24 mouse cellular contexts compared by ENCODE assay signal in the genomic region with DNA sequence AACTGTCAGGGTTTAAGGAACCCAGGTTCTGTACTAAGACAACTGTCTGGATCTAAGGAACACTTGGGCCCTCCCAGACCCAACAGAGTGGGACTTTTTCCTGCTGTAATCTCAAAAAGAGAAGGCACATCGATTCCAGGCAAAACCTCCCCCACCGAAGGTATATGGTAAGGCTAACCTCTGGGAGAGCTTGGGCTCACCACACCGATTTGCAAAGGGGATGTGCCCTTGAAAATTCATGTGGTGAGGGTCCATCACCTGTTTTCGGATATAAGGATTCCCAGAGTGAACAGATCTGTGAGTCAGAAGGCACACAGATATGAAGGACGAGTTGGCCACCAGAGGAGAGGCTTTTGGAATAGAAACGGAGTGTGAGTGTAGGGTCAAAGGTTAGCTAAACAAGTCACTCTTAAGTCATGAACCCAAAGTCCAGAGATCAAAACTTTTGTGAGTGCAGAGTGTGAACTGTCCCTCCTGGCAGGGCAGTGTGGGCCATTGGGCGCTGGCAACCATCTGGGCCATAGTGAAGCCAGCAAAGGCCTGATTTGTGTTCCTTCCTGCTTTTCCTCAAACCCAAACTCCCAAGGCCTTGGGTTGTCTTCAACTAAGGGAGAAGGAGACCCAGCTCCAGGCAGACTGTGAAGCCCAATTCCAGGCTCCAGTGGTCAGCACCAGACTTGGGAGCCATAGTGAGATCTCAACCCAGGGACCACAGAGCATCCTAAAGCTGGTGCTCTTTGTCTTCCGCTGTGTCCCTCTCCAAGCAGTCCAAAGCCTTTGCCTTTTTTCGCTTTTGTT. TPM values are rescaled to one million over a fixed set of nuclear protein-coding genes. Genes with fewer than 3 reads are reported as not detected.
A peak's percentile ranks its signal among the peaks of the same experiment; 100 is the strongest.
DNase-seq lines count a peak whose midpoint lies in the region; ATAC-seq and TF ChIP-seq lines count a peak whose summit lies in the region.
"Had no signal": no experiment of that assay in that cellular context is flagged by ENCODE, and none has a peak within 500 bp of the region (broad histone marks: within the 10 kb centered on the region; RNA-seq: fewer than 3 reads in every experiment).

No protein-coding gene starts in this region.

- no peaks in the 10 kb centered on the region for H3K9me3 ChIP-seq in heart, embryonic 10.5 days
- no peaks in the 10 kb centered on the region for H3K9me3 ChIP-seq in embryonic facial prominence, embryonic 10.5 days
- no peaks in the 10 kb centered on the region for H3K9me3 ChIP-seq in midbrain, embryonic 14.5 days (ENCODE audit: control insufficient read depth, low read length)
- H3K9me3 ChIP-seq: embryonic facial prominence, embryonic 15.5 days; midbrain, embryonic 10.5 days; neural tube, embryonic 12.5 days had no signal

- peak overlapping the region; percentile 80 for H3K4me3 ChIP-seq in heart, embryonic 10.5 days
- H3K4me3 ChIP-seq in kidney, adult 2 months (ENCODE audit: insufficient read depth, low read depth, low read length): no peak overlapping the region
- H3K4me3 ChIP-seq in embryonic facial prominence, embryonic 10.5 days: no peak overlapping the region
- no peak overlapping the region for H3K4me3 ChIP-seq in midbrain, embryonic 14.5 days (replicated peaks; ENCODE audit: low read depth, low read length)
- H3K4me3 ChIP-seq: embryonic facial prominence, embryonic 15.5 days; left cerebral cortex, adult 2 months; midbrain, embryonic 10.5 days; neural tube, embryonic 12.5 days had no signal

- WGBS in heart, embryonic 10.5 days: 15% methylated on average over 9 of the region's 9 CpGs
- WGBS in kidney, adult 2 months: 23% methylated on average over 9 of the region's 9 CpGs
- 2% methylated on average over 9 of the region's 9 CpGs for WGBS in embryonic facial prominence, embryonic 10.5 days
- WGBS in midbrain, embryonic 14.5 days: 3% methylated on average over 9 of the region's 9 CpGs

- H3K4me1 ChIP-seq in heart, embryonic 10.5 days: peaks cover 37% of the 10 kb centered on the region
- H3K4me1 ChIP-seq in kidney, adult 2 months (ENCODE audit: control insufficient read depth, insufficient read depth, low read length): no peaks in the 10 kb centered on the region
- H3K4me1 ChIP-seq in embryonic facial prominence, embryonic 10.5 days: peaks cover 26% of the 10 kb centered on the region
- H3K4me1 ChIP-seq in midbrain, embryonic 14.5 days (ENCODE audit: control insufficient read depth, insufficient read depth, low read length): no peaks in the 10 kb centered on the region

- no peak overlapping the region for H3K9ac ChIP-seq in midbrain, embryonic 14.5 days (replicated peaks; ENCODE audit: low read length)
- H3K9ac ChIP-seq: embryonic facial prominence, embryonic 15.5 days; liver, embryonic 14.5 days; neural tube, embryonic 12.5 days had no signal

- H3K4me2 ChIP-seq in midbrain, embryonic 14.5 days (ENCODE audit: low read length): no peak overlapping the region
- H3K4me2 ChIP-seq: embryonic facial prominence, embryonic 15.5 days; neural tube, embryonic 12.5 days had no signal

- peaks cover 85% of the 10 kb centered on the region for H3K27me3 ChIP-seq in heart, embryonic 10.5 days (ENCODE audit: insufficient read depth, poor library complexity, severe bottlenecking)
- H3K27me3 ChIP-seq in kidney, adult 2 months (replicated peaks; ENCODE audit: control insufficient read depth, insufficient read depth, low read length): peaks cover 17% of the 10 kb centered on the region
- peaks cover 99% of the 10 kb centered on the region for H3K27me3 ChIP-seq in embryonic facial prominence, embryonic 10.5 days (replicated peaks; ENCODE audit: low read depth, poor library complexity, severe bottlenecking)
- peaks cover 91% of the 10 kb centered on the region for H3K27me3 ChIP-seq in midbrain, embryonic 14.5 days (ENCODE audit: control insufficient read depth, insufficient read depth, low read length)

- no peak for DNase-seq in heart, embryonic 10.5 days (ENCODE audit: low spot score)
- DNase-seq in heart, adult 8-10 months (ENCODE audit: low spot score): no peak
- peak; percentile 48 for DNase-seq in kidney, adult 2 months
- DNase-seq in kidney, adult 11 months: no peak
- peak; percentile 29 for DNase-seq in embryo, embryonic 10.5 days (ENCODE audit: low spot score)
- peak; percentile 28 for DNase-seq in embryonic facial prominence, embryonic 10.5 days (ENCODE audit: low spot score)
- no peak for DNase-seq in thymus, postnatal 10 days (ENCODE audit: low spot score in 2 of 2)
- DNase-seq in midbrain, embryonic 14.5 days: no peak
- DNase-seq: adrenal gland, adult 2 months; cerebellum, adult 9-10 months; gastrocnemius, postnatal 14 days; kidney, postnatal 4 days; layer of hippocampus, adult 9-11 months; left cerebral cortex, postnatal 4 days; thymus, postnatal 4 days had no signal

- H3K27ac ChIP-seq in heart, embryonic 10.5 days: peak overlapping the region; percentile 97
- no peak overlapping the region for H3K27ac ChIP-seq in kidney, adult 2 months (ENCODE audit: insufficient read depth, low read depth, low read length)
- H3K27ac ChIP-seq in embryonic facial prominence, embryonic 10.5 days (replicated peaks): no peak overlapping the region
- H3K27ac ChIP-seq in midbrain, embryonic 14.5 days (replicated peaks; ENCODE audit: low read depth, low read length): no peak overlapping the region
- H3K27ac ChIP-seq: embryonic facial prominence, embryonic 15.5 days; left cerebral cortex, adult 2 months; liver, embryonic 14.5 days; macrophage; midbrain, embryonic 10.5 days; neural tube, embryonic 12.5 days had no signal

- no peak for TF ChIP-seq CTCF in kidney, adult 2 months (conservative IDR thresholded peaks at IDR 0.05; ENCODE audit: insufficient read depth, insufficient read length, low read depth, low read length)

- peaks cover 26% of the 10 kb centered on the region for H3K36me3 ChIP-seq in heart, embryonic 10.5 days
- H3K36me3 ChIP-seq in kidney, adult 2 months (ENCODE audit: control insufficient read depth, insufficient read depth, low read length): no peaks in the 10 kb centered on the region
- no peaks in the 10 kb centered on the region for H3K36me3 ChIP-seq in embryonic facial prominence, embryonic 10.5 days (replicated peaks)
- no peaks in the 10 kb centered on the region for H3K36me3 ChIP-seq in midbrain, embryonic 14.5 days (ENCODE audit: control insufficient read depth, insufficient read depth, low read length)
- H3K36me3 ChIP-seq: embryonic facial prominence, embryonic 15.5 days; midbrain, embryonic 10.5 days; neural tube, embryonic 12.5 days had no signal

- no peak for TF ChIP-seq POLR2A in kidney, adult 2 months (IDR thresholded peaks at IDR 0.05; ENCODE audit: low read depth, low read length)

- no peak for ATAC-seq in midbrain, embryonic 14.5 days (ENCODE audit: low FRiP score, low TSS enrichment)

RNA-seq across cellular contexts. Expression of gene Nkx2-5, which starts 2.2 kb away (rescaled TPM):
- 146 and 189 TPM in 2 replicates for polyA plus RNA-seq in heart, embryonic 10.5 days (2016; fragmentation: Nextera tagmentation; extraction: Ambion mirVana)
- total RNA-seq in heart, adult 8-10 months (2022): 10 to 100 TPM; 75.8 to 81.5 (median 79.7) TPM
- 0.05 TPM in 1 of 2 replicates, not detected in the other for polyA plus RNA-seq in kidney, adult 2 months (2012; rRNA removed)
- 0.48 and 0.75 TPM in 2 replicates for polyA plus RNA-seq in embryonic facial prominence, embryonic 10.5 days (2016; fragmentation: Nextera tagmentation; extraction: Ambion mirVana)
- polyA plus RNA-seq in midbrain, embryonic 14.5 days (2014; fragmentation: Nextera tagmentation; extraction: Ambion mirVana): not detected in 2 replicates
- total RNA-seq: adrenal gland, adult 2 months; common myeloid progenitor, adult 5-6 weeks; gastrocnemius, postnatal 14 days; hematopoietic stem cell, adult 5-6 weeks; left cerebral cortex, adult 2 months; left cerebral cortex, postnatal 4 days had no signal
- polyA plus RNA-seq: kidney, embryonic 14.5 days; liver, embryonic 14.5 days; macrophage; midbrain, embryonic 10.5 days; neural tube, embryonic 12.5 days had no signal

Comparison
In these comparisons a context has a peak if more than half of its experiments do, and no peak if none do; other contexts are left out.
1. DNase-seq: peak in kidney, adult 2 months (single experiment), embryo, embryonic 10.5 days (single experiment) and embryonic facial prominence, embryonic 10.5 days (single experiment); none in heart, embryonic 10.5 days (single experiment), heart, adult 8-10 months (single experiment), kidney, adult 11 months (single experiment), thymus, postnatal 10 days (0 of 2) and midbrain, embryonic 14.5 days (single experiment).
2. RNA of gene Nkx2-5, which starts 2.2 kb away (polyA plus RNA-seq): 146 to 189 TPM in heart, embryonic 10.5 days; 0.48 to 0.75 TPM in embryonic facial prominence, embryonic 10.5 days, 0.05 TPM in kidney, adult 2 months and not detected in midbrain, embryonic 14.5 days; every median in the first group is over 10 times any median in the second.